ENCODE assay signal across 10 mouse cellular contexts in genomic region chr5:139281373-139282112, GRCm38 (mm10). TPM values are rescaled to one million over a fixed set of nuclear protein-coding genes. Genes with fewer than 3 reads are reported as not detected.
DNase-seq lines count a peak whose midpoint lies in the region; ATAC-seq and TF ChIP-seq lines count a peak whose summit lies in the region.
"Had no signal": no experiment of that assay in that cellular context is flagged by ENCODE, and none has a peak within 500 bp of the region (broad histone marks: within the 10 kb centered on the region; RNA-seq: fewer than 3 reads in every experiment).

No protein-coding gene starts in this region.

- intact Hi-C loops in heart, postnatal 25 days (cut with DNase I): loop anchor here (2.0 kb wide), 2 partner anchors 43 to 223 kb away; partner anchors contain the start of gene Adap1

- peaks cover 41% of the 10 kb centered on the region for H3K27me3 ChIP-seq in heart, embryonic 10.5 days (ENCODE audit: insufficient read depth, poor library complexity, severe bottlenecking)
- H3K27me3 ChIP-seq in hindbrain, postnatal 0 days (ENCODE audit: insufficient read depth, low read length): no peaks in the 10 kb centered on the region
- no peaks in the 10 kb centered on the region for H3K27me3 ChIP-seq in hindbrain, embryonic 11.5 days (ENCODE audit: control insufficient read depth, insufficient read depth, low read length)
- H3K27me3 ChIP-seq in midbrain, embryonic 11.5 days (ENCODE audit: control insufficient read depth, insufficient read depth, low read length): no peaks in the 10 kb centered on the region
- H3K27me3 ChIP-seq in midbrain, embryonic 14.5 days (ENCODE audit: control insufficient read depth, insufficient read depth, low read length): no peaks in the 10 kb centered on the region
- no peaks in the 10 kb centered on the region for H3K27me3 ChIP-seq in stomach, embryonic 16.5 days (ENCODE audit: control insufficient read depth, insufficient read depth, low read length)

- DNase-seq in heart, embryonic 10.5 days (ENCODE audit: low spot score): no peak
- DNase-seq in heart, postnatal 25 days (ENCODE audit: low spot score): no peak
- DNase-seq in hindbrain, postnatal 0 days (ENCODE audit: low spot score): peak; percentile 46
- no peak for DNase-seq in hindbrain, embryonic 11.5 days (ENCODE audit: low spot score)
- peak; percentile 67 for DNase-seq in midbrain, embryonic 11.5 days (ENCODE audit: low spot score, missing footprints)
- no peak for DNase-seq in midbrain, embryonic 14.5 days
- DNase-seq in right cerebral cortex, postnatal 14 days: no peak

- H3K36me3 ChIP-seq in heart, embryonic 10.5 days: no peaks in the 10 kb centered on the region
- H3K36me3 ChIP-seq in hindbrain, postnatal 0 days (ENCODE audit: insufficient read depth, low read length): no peaks in the 10 kb centered on the region; the same call in 1 of the 2 replicates
- no peaks in the 10 kb centered on the region for H3K36me3 ChIP-seq in hindbrain, embryonic 11.5 days (ENCODE audit: control insufficient read depth, insufficient read depth, low read length)
- no peaks in the 10 kb centered on the region for H3K36me3 ChIP-seq in midbrain, embryonic 11.5 days (ENCODE audit: control insufficient read depth, insufficient read depth, low read length)
- H3K36me3 ChIP-seq in midbrain, embryonic 14.5 days (ENCODE audit: control insufficient read depth, insufficient read depth, low read length): no peaks in the 10 kb centered on the region
- no peaks in the 10 kb centered on the region for H3K36me3 ChIP-seq in stomach, embryonic 16.5 days (ENCODE audit: control insufficient read depth, insufficient read depth, low read length)

- H3K4me2 ChIP-seq in hindbrain, postnatal 0 days (ENCODE audit: low read depth, low read length): no peak overlapping the region
- H3K4me2 ChIP-seq in hindbrain, embryonic 11.5 days (replicated peaks; ENCODE audit: low read depth, low read length): no peak overlapping the region
- H3K4me2 ChIP-seq in midbrain, embryonic 11.5 days: no peak overlapping the region
- no peak overlapping the region for H3K4me2 ChIP-seq in midbrain, embryonic 14.5 days (ENCODE audit: low read length)
- no peak overlapping the region for H3K4me2 ChIP-seq in stomach, embryonic 16.5 days (ENCODE audit: low read depth, low read length)

- no peak for TF ChIP-seq CTCF in hindbrain, postnatal 0 days (IDR thresholded peaks at IDR 0.05; ENCODE audit: low read depth)

- no peak overlapping the region for H3K4me3 ChIP-seq in heart, embryonic 10.5 days
- no peak overlapping the region for H3K4me3 ChIP-seq in hindbrain, postnatal 0 days (ENCODE audit: low read length)
- no peak overlapping the region for H3K4me3 ChIP-seq in hindbrain, embryonic 11.5 days (ENCODE audit: low read depth, low read length)
- no peak overlapping the region for H3K4me3 ChIP-seq in midbrain, embryonic 11.5 days (ENCODE audit: low read depth, low read length)
- H3K4me3 ChIP-seq in midbrain, embryonic 14.5 days (replicated peaks; ENCODE audit: low read depth, low read length): no peak overlapping the region
- H3K4me3 ChIP-seq in stomach, embryonic 16.5 days (replicated peaks; ENCODE audit: low read length): no peak overlapping the region
- H3K4me3 ChIP-seq: erythroblast, embryonic 14.5 days had no signal

- peaks cover 27% of the 10 kb centered on the region for H3K4me1 ChIP-seq in heart, embryonic 10.5 days
- no peaks in the 10 kb centered on the region for H3K4me1 ChIP-seq in hindbrain, postnatal 0 days (ENCODE audit: insufficient read depth, low read length)
- 0 out of 2 replicates have a peak, but pooled peaks cover 2% of the 10 kb centered on the region for H3K4me1 ChIP-seq in hindbrain, embryonic 11.5 days (replicated peaks; ENCODE audit: control insufficient read depth, insufficient read depth, low read length)
- H3K4me1 ChIP-seq in midbrain, embryonic 11.5 days (ENCODE audit: control insufficient read depth, insufficient read depth, low read length): no peaks in the 10 kb centered on the region
- no peaks in the 10 kb centered on the region for H3K4me1 ChIP-seq in midbrain, embryonic 14.5 days (ENCODE audit: control insufficient read depth, insufficient read depth, low read length)
- H3K4me1 ChIP-seq in stomach, embryonic 16.5 days (ENCODE audit: control insufficient read depth, insufficient read depth, low read length): peaks cover 12% of the 10 kb centered on the region

- no peak overlapping the region for H3K9ac ChIP-seq in hindbrain, postnatal 0 days (replicated peaks; ENCODE audit: low read length)
- no peak overlapping the region for H3K9ac ChIP-seq in hindbrain, embryonic 11.5 days (ENCODE audit: low read depth, low read length)
- H3K9ac ChIP-seq in midbrain, embryonic 11.5 days (ENCODE audit: low read length): no peak overlapping the region
- no peak overlapping the region for H3K9ac ChIP-seq in midbrain, embryonic 14.5 days (replicated peaks; ENCODE audit: low read length)
- H3K9ac ChIP-seq in stomach, embryonic 16.5 days (ENCODE audit: low read length): no peak overlapping the region; the same call in 1 of the 2 replicates

- WGBS in heart, embryonic 10.5 days: 51% methylated on average over 10 of the region's 11 CpGs
- WGBS in hindbrain, postnatal 0 days: 41% methylated on average over 11 of the region's 11 CpGs
- WGBS in hindbrain, embryonic 11.5 days: 66% methylated on average over 10 of the region's 11 CpGs
- 75% methylated on average over 10 of the region's 11 CpGs for WGBS in midbrain, embryonic 11.5 days
- WGBS in midbrain, embryonic 14.5 days: 63% methylated on average over 11 of the region's 11 CpGs
- 51% methylated on average over 10 of the region's 11 CpGs for WGBS in stomach, embryonic 16.5 days

- H3K9me3 ChIP-seq in heart, embryonic 10.5 days: no peaks in the 10 kb centered on the region
- H3K9me3 ChIP-seq in hindbrain, postnatal 0 days (ENCODE audit: low read length): no peaks in the 10 kb centered on the region
- H3K9me3 ChIP-seq in hindbrain, embryonic 11.5 days (ENCODE audit: control insufficient read depth, low read length): no peaks in the 10 kb centered on the region
- H3K9me3 ChIP-seq in midbrain, embryonic 11.5 days (ENCODE audit: control insufficient read depth, low read length): no peaks in the 10 kb centered on the region
- no peaks in the 10 kb centered on the region for H3K9me3 ChIP-seq in midbrain, embryonic 14.5 days (ENCODE audit: control insufficient read depth, low read length)
- H3K9me3 ChIP-seq in stomach, embryonic 16.5 days (replicated peaks; ENCODE audit: control insufficient read depth, low read length): no peaks in the 10 kb centered on the region

- peak overlapping the region; percentile 37; the same call in 1 of the 2 replicates for H3K27ac ChIP-seq in heart, embryonic 10.5 days
- H3K27ac ChIP-seq in hindbrain, postnatal 0 days: 0 out of 2 replicates have a peak overlapping the region, but pooled peaks have one; percentile 2
- no peak overlapping the region for H3K27ac ChIP-seq in hindbrain, embryonic 11.5 days (ENCODE audit: low read depth, low read length)
- no peak overlapping the region for H3K27ac ChIP-seq in midbrain, embryonic 11.5 days (ENCODE audit: low read depth, low read length)
- no peak overlapping the region for H3K27ac ChIP-seq in midbrain, embryonic 14.5 days (replicated peaks; ENCODE audit: low read depth, low read length)
- peak overlapping the region; percentile 23; the same call in 1 of the 2 replicates for H3K27ac ChIP-seq in stomach, embryonic 16.5 days (ENCODE audit: low read length)
- H3K27ac ChIP-seq: macrophage had no signal

- peak; percentile 64 for ATAC-seq in hindbrain, postnatal 0 days
- ATAC-seq in hindbrain, embryonic 11.5 days (ENCODE audit: low FRiP score): no peak
- ATAC-seq in midbrain, embryonic 11.5 days (ENCODE audit: low FRiP score): 0 out of 2 replicates have a peak, but pooled peaks have one; percentile 5
- no peak for ATAC-seq in midbrain, embryonic 14.5 days (ENCODE audit: low FRiP score, low TSS enrichment)
- ATAC-seq in stomach, embryonic 16.5 days (ENCODE audit: insufficient read depth, low FRiP score): peak; percentile 26; the same call in 1 of the 2 replicates

RNA-seq across cellular contexts. Expression of gene Get4, which starts 29.4 kb away (rescaled TPM):
- polyA plus RNA-seq in heart, embryonic 10.5 days (2016; fragmentation: Nextera tagmentation; extraction: Ambion mirVana): 193 and 205 TPM in 2 replicates
- 10 to 100 TPM; 40.9 to 45.2 TPM for total RNA-seq in heart, postnatal 25 days (2021)
- total RNA-seq in hindbrain, postnatal 0 days (2014; rRNA removed): 49.2 and 52.7 TPM in 2 replicates
- 136 and 141 TPM in 2 replicates for polyA plus RNA-seq in hindbrain, postnatal 0 days (2015; fragmentation: Nextera tagmentation; extraction: Ambion mirVana)
- polyA plus RNA-seq in hindbrain, embryonic 11.5 days (2014; fragmentation: Nextera tagmentation; extraction: Ambion mirVana): 112 and 121 TPM in 2 replicates
- polyA plus RNA-seq in midbrain, embryonic 11.5 days (2014; fragmentation: Nextera tagmentation; extraction: Ambion mirVana): 118 and 123 TPM in 2 replicates
- polyA plus RNA-seq in midbrain, embryonic 14.5 days (2014; fragmentation: Nextera tagmentation; extraction: Ambion mirVana): 113 and 119 TPM in 2 replicates
- polyA plus RNA-seq in stomach, embryonic 16.5 days (2015; fragmentation: Nextera tagmentation; extraction: Ambion mirVana): 136 and 142 TPM in 2 replicates

RNA-seq across cellular contexts. Expression of gene Adap1, which starts 43.9 kb away (rescaled TPM):
- polyA plus RNA-seq in heart, embryonic 10.5 days (2016; fragmentation: Nextera tagmentation; extraction: Ambion mirVana): 1.1 and 1.2 TPM in 2 replicates
- total RNA-seq in heart, postnatal 25 days (2021): 1 to 10 TPM; 1.4 to 1.5 TPM
- total RNA-seq in hindbrain, postnatal 0 days (2014; rRNA removed): 241 and 242 TPM in 2 replicates
- 123 and 128 TPM in 2 replicates for polyA plus RNA-seq in hindbrain, postnatal 0 days (2015; fragmentation: Nextera tagmentation; extraction: Ambion mirVana)
- polyA plus RNA-seq in hindbrain, embryonic 11.5 days (2014; fragmentation: Nextera tagmentation; extraction: Ambion mirVana): 2.1 and 4.0 TPM in 2 replicates
- 2.4 TPM in 2 replicates for polyA plus RNA-seq in midbrain, embryonic 11.5 days (2014; fragmentation: Nextera tagmentation; extraction: Ambion mirVana)
- polyA plus RNA-seq in midbrain, embryonic 14.5 days (2014; fragmentation: Nextera tagmentation; extraction: Ambion mirVana): 38.6 and 64.0 TPM in 2 replicates
- 2.4 and 2.6 TPM in 2 replicates for polyA plus RNA-seq in stomach, embryonic 16.5 days (2015; fragmentation: Nextera tagmentation; extraction: Ambion mirVana)

Comparison
In these comparisons a context has a peak if more than half of its experiments do, and no peak if none do; other contexts are left out.
1. DNase-seq: peak in hindbrain, postnatal 0 days (single experiment) and midbrain, embryonic 11.5 days (single experiment); none in heart, embryonic 10.5 days (single experiment), heart, postnatal 25 days (single experiment), hindbrain, embryonic 11.5 days (single experiment), midbrain, embryonic 14.5 days (single experiment) and right cerebral cortex, postnatal 14 days (single experiment).
2. H3K27ac ChIP-seq: peak in heart, embryonic 10.5 days (single experiment), hindbrain, postnatal 0 days (single experiment) and stomach, embryonic 16.5 days (single experiment); none in hindbrain, embryonic 11.5 days (single experiment), midbrain, embryonic 11.5 days (single experiment) and midbrain, embryonic 14.5 days (single experiment).
3. ATAC-seq: peak in hindbrain, postnatal 0 days (single experiment), midbrain, embryonic 11.5 days (single experiment) and stomach, embryonic 16.5 days (single experiment); none in hindbrain, embryonic 11.5 days (single experiment) and midbrain, embryonic 14.5 days (single experiment).